Mouse (Mus musculus) heart, adult 2 months (tissue): Measurements from ENCODE around the gene Sec31b.

ENCODE experiments used
- CTCF ChIP-seq: fragments of 200-600 bp; IDR thresholded peaks from 2 replicates; pipeline ENCODE4 v1.8.1; 2022; ENCODE audit warnings: antibody characterized with exemption, mild to moderate bottlenecking, moderate library complexity
- POLR2A ChIP-seq: fragments of 200-500 bp; IDR thresholded peaks from 2 replicates; pipeline ENCODE4 v1.6.1; 2011; ENCODE audit warnings: mild to moderate bottlenecking, low read depth, low read length, control low read depth; ENCODE audit not compliant: insufficient read depth

DNA sequence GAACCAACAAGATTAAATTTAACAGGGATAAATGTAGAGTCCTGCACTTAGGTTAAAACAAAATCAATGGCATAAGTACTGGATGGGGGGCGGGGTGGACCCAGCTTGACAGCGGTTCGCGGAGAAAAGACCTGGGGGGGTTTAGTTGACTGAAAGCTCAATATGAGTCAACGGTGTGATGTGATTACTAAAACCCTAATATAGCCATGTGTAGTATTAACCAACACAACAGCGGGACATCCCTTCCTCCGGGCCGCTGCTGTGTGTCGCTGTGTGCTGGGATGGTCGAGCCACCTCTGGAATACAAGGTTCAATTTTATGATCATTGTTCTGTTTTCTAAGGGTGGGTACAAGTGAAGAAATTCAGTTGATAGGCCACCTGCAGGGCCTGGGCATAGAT, 36.4 kb upstream of the Sec31b start:
- no peak for TF ChIP-seq CTCF
- no peak for TF ChIP-seq POLR2A
